14 mouse cellular contexts compared by ENCODE assay signal in genomic region chr19:53575296-53576010, GRCm38 (mm10). TPM values are rescaled to one million over a fixed set of nuclear protein-coding genes. Genes with fewer than 3 reads are reported as not detected.
DNase-seq lines count a peak whose midpoint lies in the region; ATAC-seq and TF ChIP-seq lines count a peak whose summit lies in the region.
"Had no signal": no experiment of that assay in that cellular context is flagged by ENCODE, and none has a peak within 500 bp of the region (broad histone marks: within the 10 kb centered on the region; RNA-seq: fewer than 3 reads in every experiment).

No protein-coding gene starts in this region.

- H3K36me3 ChIP-seq in heart, embryonic 13.5 days, result no peaks in the 10 kb centered on the region
- no peaks in the 10 kb centered on the region for H3K36me3 ChIP-seq in heart, embryonic 11.5 days (ENCODE audit: control insufficient read depth, insufficient read depth, low read length)
- H3K36me3 ChIP-seq in liver, postnatal 0 days (replicated peaks; ENCODE audit: insufficient read depth, low read length), result no peaks in the 10 kb centered on the region
- H3K36me3 ChIP-seq in testis, adult 2 months (ENCODE audit: control insufficient read depth, insufficient read depth, low read length), result no peaks in the 10 kb centered on the region
- H3K36me3 ChIP-seq: limb, embryonic 15.5 days; midbrain, embryonic 12.5 days had no signal

- H3K4me2 ChIP-seq in heart, embryonic 13.5 days, result peak overlapping the region; percentile 46; the same call in 1 of the 2 replicates
- H3K4me2 ChIP-seq in heart, embryonic 11.5 days, result no peak overlapping the region
- no peak overlapping the region for H3K4me2 ChIP-seq in liver, postnatal 0 days (ENCODE audit: low read depth, low read length)
- H3K4me2 ChIP-seq: limb, embryonic 15.5 days; midbrain, embryonic 12.5 days had no signal

- H3K27me3 ChIP-seq in heart, embryonic 13.5 days (replicated peaks), result no peaks in the 10 kb centered on the region
- no peaks in the 10 kb centered on the region for H3K27me3 ChIP-seq in heart, embryonic 11.5 days (ENCODE audit: control insufficient read depth, insufficient read depth, low read length)
- H3K27me3 ChIP-seq in liver, postnatal 0 days (ENCODE audit: insufficient read depth, low read length), result no peaks in the 10 kb centered on the region
- H3K27me3 ChIP-seq in testis, adult 2 months (ENCODE audit: control insufficient read depth, insufficient read depth, low read length), result no peaks in the 10 kb centered on the region
- H3K27me3 ChIP-seq: limb, embryonic 15.5 days; midbrain, embryonic 12.5 days had no signal

- TF ChIP-seq POLR2A in testis, adult 2 months (IDR thresholded peaks at IDR 0.05; ENCODE audit: control insufficient read depth, low read depth, low read length), result no peak; the same call in 1 of the 2 replicates

- 50% methylated on average over 4 of the region's 4 CpGs for WGBS in heart, embryonic 13.5 days
- WGBS in heart, embryonic 11.5 days (ENCODE audit: insufficient replicate concordance), result 58% methylated on average over 4 of the region's 4 CpGs
- 56% methylated on average over 4 of the region's 4 CpGs for WGBS in liver, postnatal 0 days (ENCODE audit: insufficient replicate concordance)

- no peaks in the 10 kb centered on the region for H3K9me3 ChIP-seq in heart, embryonic 13.5 days
- no peaks in the 10 kb centered on the region for H3K9me3 ChIP-seq in heart, embryonic 11.5 days (replicated peaks; ENCODE audit: control insufficient read depth, low read length)
- H3K9me3 ChIP-seq in liver, postnatal 0 days (ENCODE audit: low read length), result no peaks in the 10 kb centered on the region
- H3K9me3 ChIP-seq: limb, embryonic 15.5 days; midbrain, embryonic 12.5 days had no signal

- no peak overlapping the region for H3K4me3 ChIP-seq in heart, embryonic 13.5 days
- H3K4me3 ChIP-seq in heart, embryonic 11.5 days (ENCODE audit: low read depth, low read length), result no peak overlapping the region
- no peak overlapping the region for H3K4me3 ChIP-seq in liver, postnatal 0 days (ENCODE audit: low read depth, low read length)
- no peak overlapping the region for H3K4me3 ChIP-seq in testis, adult 2 months (ENCODE audit: control insufficient read depth, low read depth, low read length)
- H3K4me3 ChIP-seq: limb, embryonic 15.5 days; midbrain, embryonic 12.5 days had no signal

- no peak overlapping the region for H3K9ac ChIP-seq in heart, embryonic 13.5 days
- H3K9ac ChIP-seq in heart, embryonic 11.5 days (ENCODE audit: low read depth, low read length), result no peak overlapping the region
- H3K9ac ChIP-seq in liver, postnatal 0 days (replicated peaks), result no peak overlapping the region
- H3K9ac ChIP-seq: limb, embryonic 15.5 days; midbrain, embryonic 12.5 days had no signal

- ATAC-seq in heart, embryonic 13.5 days (ENCODE audit: extremely low read depth, insufficient number of reproducible peaks, low FRiP score, low TSS enrichment), result no peak
- ATAC-seq in heart, embryonic 11.5 days (replicated peaks; ENCODE audit: insufficient number of reproducible peaks, low FRiP score, low TSS enrichment), result no peak
- ATAC-seq in liver, postnatal 0 days, result no peak
- ATAC-seq: hindbrain, postnatal 0 days had no signal

- no peak for TF ChIP-seq EP300 in liver, postnatal 0 days (IDR thresholded peaks at IDR 0.05; ENCODE audit: low read depth)

- TF ChIP-seq CTCF in liver, postnatal 0 days (IDR thresholded peaks at IDR 0.05; ENCODE audit: low read depth), result no peak
- TF ChIP-seq CTCF in testis, adult 2 months (IDR thresholded peaks at IDR 0.05; ENCODE audit: control insufficient read depth, insufficient read depth, insufficient replicate concordance, low read depth, low read length), result no peak

- H3K27ac ChIP-seq in heart, embryonic 13.5 days (replicated peaks), result peak overlapping the region; percentile 39; the same call in 1 of the 2 replicates
- no peak overlapping the region for H3K27ac ChIP-seq in heart, embryonic 11.5 days (ENCODE audit: low read depth, low read length)
- no peak overlapping the region for H3K27ac ChIP-seq in liver, postnatal 0 days (ENCODE audit: low read depth)
- H3K27ac ChIP-seq in testis, adult 2 months (ENCODE audit: control insufficient read depth, insufficient read depth, low read depth, low read length), result peak overlapping the region; percentile 70
- H3K27ac ChIP-seq: hindbrain, postnatal 0 days; limb, embryonic 15.5 days; midbrain, embryonic 12.5 days had no signal

- DNase-seq in liver, postnatal 0 days, result peak; percentile 6
- DNase-seq in liver, result no peak
- no peak for DNase-seq in testis, postnatal 10 days (ENCODE audit: low spot score)
- DNase-seq in testis, postnatal 14 days (ENCODE audit: low spot score), result peak; percentile 38
- DNase-seq in spleen, postnatal 14 days (ENCODE audit: low spot score in 2 of 2), result no peak
- DNase-seq: cerebellum, adult 9-11 months; gastrocnemius, postnatal 10 days; lung, postnatal 36 days had no signal

- H3K4me1 ChIP-seq in heart, embryonic 13.5 days, result peaks cover 63% of the 10 kb centered on the region
- peaks cover 26% of the 10 kb centered on the region for H3K4me1 ChIP-seq in heart, embryonic 11.5 days (ENCODE audit: control insufficient read depth, insufficient read depth, low read length)
- no peaks in the 10 kb centered on the region for H3K4me1 ChIP-seq in liver, postnatal 0 days (ENCODE audit: insufficient read depth)
- no peaks in the 10 kb centered on the region; the same call in 1 of the 2 replicates for H3K4me1 ChIP-seq in testis, adult 2 months (ENCODE audit: control insufficient read depth, insufficient read depth, low read length)
- H3K4me1 ChIP-seq: limb, embryonic 15.5 days; midbrain, embryonic 12.5 days had no signal

RNA-seq across cellular contexts. Expression of gene Nutf2-ps1, which starts 13.4 kb away (rescaled TPM):
- 283 and 325 TPM in 2 replicates for polyA plus RNA-seq in heart, embryonic 13.5 days (2015; fragmentation: Nextera tagmentation; extraction: Ambion mirVana)
- 283 and 319 TPM in 2 replicates for polyA plus RNA-seq in heart, embryonic 11.5 days (2014; fragmentation: Nextera tagmentation; extraction: Ambion mirVana)
- 86.8 and 101 TPM in 2 replicates for polyA plus RNA-seq in liver, postnatal 0 days (2015; fragmentation: Nextera tagmentation; extraction: Ambion mirVana)
- 28.5 and 34.0 TPM in 2 replicates for polyA plus RNA-seq in testis, adult 2 months (2012; rRNA removed)

RNA-seq across cellular contexts. Expression of gene Smc3, which starts 24.7 kb away (rescaled TPM):
- 38.3 and 41.4 TPM in 2 replicates for polyA plus RNA-seq in heart, embryonic 13.5 days (2015; fragmentation: Nextera tagmentation; extraction: Ambion mirVana)
- polyA plus RNA-seq in heart, embryonic 11.5 days (2014; fragmentation: Nextera tagmentation; extraction: Ambion mirVana), result 53.0 and 56.0 TPM in 2 replicates
- polyA plus RNA-seq in liver, postnatal 0 days (2015; fragmentation: Nextera tagmentation; extraction: Ambion mirVana), result 19.4 and 19.7 TPM in 2 replicates
- polyA plus RNA-seq in testis, adult 2 months (2012; rRNA removed), result 8.1 and 10.0 TPM in 2 replicates

RNA-seq across cellular contexts. Expression of gene Dusp5, which starts 46.5 kb away (rescaled TPM):
- polyA plus RNA-seq in heart, embryonic 13.5 days (2015; fragmentation: Nextera tagmentation; extraction: Ambion mirVana), result 7.8 and 8.0 TPM in 2 replicates
- 9.2 and 9.4 TPM in 2 replicates for polyA plus RNA-seq in heart, embryonic 11.5 days (2014; fragmentation: Nextera tagmentation; extraction: Ambion mirVana)
- polyA plus RNA-seq in liver, postnatal 0 days (2015; fragmentation: Nextera tagmentation; extraction: Ambion mirVana), result 2.7 and 3.4 TPM in 2 replicates
- 6.7 and 7.9 TPM in 2 replicates for polyA plus RNA-seq in testis, adult 2 months (2012; rRNA removed)

Comparison
In these comparisons a context has a peak if more than half of its experiments do, and no peak if none do; other contexts are left out.
1. H3K27ac ChIP-seq: peak in heart, embryonic 13.5 days (single experiment) and testis, adult 2 months (single experiment); none in heart, embryonic 11.5 days (single experiment) and liver, postnatal 0 days (single experiment).
2. DNase-seq: peak in liver, postnatal 0 days (single experiment) and testis, postnatal 14 days (single experiment); none in liver (single experiment), testis, postnatal 10 days (single experiment) and spleen, postnatal 14 days (0 of 2).